Mouse (Mus musculus) olfactory bulb, adult 2 months (tissue): Measurements from ENCODE around the gene Ppm1a. TPM values are rescaled to one million over a fixed set of nuclear protein-coding genes. Genes with fewer than 3 reads are reported as not detected.

Experiments
- H3K27ac ChIP-seq: fragments of 200-500 bp; 2 replicates; pipeline ENCODE4 v1.5.1; 2012; ENCODE audit warnings: low read depth, low read length; ENCODE audit not compliant: insufficient read depth
- H3K4me1 ChIP-seq: fragments of 200-500 bp; 2 replicates; pipeline ENCODE4 v1.6.1; 2012; ENCODE audit warnings: low read length; ENCODE audit not compliant: control insufficient read depth, insufficient read depth
- H3K4me3 ChIP-seq: fragments of 200-500 bp; 2 replicates; pipeline ENCODE4 v1.5.1; 2012; ENCODE audit warnings: mild to moderate bottlenecking, low read depth, low read length, moderate library complexity; ENCODE audit not compliant: insufficient read depth
- CTCF ChIP-seq: fragments of 200-500 bp; IDR thresholded peaks from 2 replicates; pipeline ENCODE4 v1.5.1; 2012; ENCODE audit warnings: low read depth, mild to moderate bottlenecking, low read length, moderate library complexity; ENCODE audit not compliant: insufficient read depth
- POLR2A ChIP-seq: fragments of 200-500 bp; IDR thresholded peaks from 2 replicates; pipeline ENCODE4 v1.6.1; 2012; ENCODE audit warnings: mild to moderate bottlenecking, low read depth, low read length, moderate library complexity; ENCODE audit not compliant: insufficient read depth
- WGBS: fragments of 180-500 bp; shearing (Covaris S2); methylation state at CpG from one replicate; pipeline ENCODE4 v1.1.7; 2018; 5-methylcytosine and 5-hydroxymethylcytosine counted together
- polyA plus RNA-seq: library from polyadenylated mRNA; stranded (reverse); fragments of >200 nt; gene quantifications from 2 replicates; pipeline ENCODE4 v1.2.4, GENCODE M21; 2012; ENCODE audit warnings: low replicate concordance; ENCODE audit not compliant: missing spikeins, insufficient read depth, insufficient read length

Gene Ppm1a
- polyA plus RNA-seq, 1 experiment: 406 TPM

GRCm38 (mm10) chr12:72734112-72734511 is 23.1 kb upstream of the Ppm1a start:
- no peak overlapping the region for H3K27ac ChIP-seq
- no peak overlapping the region for H3K4me3 ChIP-seq
- 61% methylated on average over 2 of the region's 2 CpGs for WGBS
- H3K4me1 ChIP-seq: peaks cover 2% of the 10 kb centered on the region; the same call in 1 of the 2 replicates
- TF ChIP-seq POLR2A (no peak), CTCF (no peak)

- no peak overlapping the region for H3K4me3 ChIP-seq
- H3K27ac ChIP-seq: no peak overlapping the region
- TF ChIP-seq POLR2A (no peak), CTCF (no peak)
- no peaks in the 10 kb centered on the region for H3K4me1 ChIP-seq
- WGBS: 75% methylated on average over 6 of the region's 6 CpGs
Measured at GRCm38 (mm10) chr12:72741176-72741575, 16.1 kb upstream of the Ppm1a start.

GRCm38 (mm10) chr12:72744803-72745360 is 12.4 kb upstream of the Ppm1a start:
- no peak for TF ChIP-seq CTCF
- TF ChIP-seq POLR2A: no peak
- no peak overlapping the region for H3K4me3 ChIP-seq
- 62% methylated on average over 9 of the region's 9 CpGs for WGBS
- no peak overlapping the region for H3K27ac ChIP-seq
- no peaks in the 10 kb centered on the region for H3K4me1 ChIP-seq

GRCm38 (mm10) chr12:72745486-72745885 is 11.8 kb upstream of the Ppm1a start:
- Histone ChIP-seq H3K4me1 (0 out of 2 replicates have a peak, but pooled peaks cover under 1% of the 10 kb centered on the region), H3K27ac (no peak overlapping the region), H3K4me3 (no peak overlapping the region)
- TF ChIP-seq CTCF (no peak), POLR2A (no peak)
- whole genome bisulfite sequencing: 68% methylated on average over 14 of the region's 14 CpGs

- Histone ChIP-seq H3K4me1 (0 out of 2 replicates have a peak, but pooled peaks cover 2% of the 10 kb centered on the region), H3K4me3 (no peak overlapping the region), H3K27ac (no peak overlapping the region)
- no peak for TF ChIP-seq POLR2A
- WGBS: 86% methylated on average over 4 of the region's 4 CpGs
Measured at GRCm38 (mm10) chr12:72748341-72748740, 8.9 kb upstream of the Ppm1a start.

GRCm38 (mm10) chr12:72748841-72749240 is 8.4 kb upstream of the Ppm1a start:
- WGBS: 77% methylated on average over 4 of the region's 4 CpGs
- no peak overlapping the region for H3K4me3 ChIP-seq
- H3K4me1 ChIP-seq: 0 out of 2 replicates have a peak, but pooled peaks cover 2% of the 10 kb centered on the region
- no peak overlapping the region for H3K27ac ChIP-seq
- TF ChIP-seq CTCF (no peak), POLR2A (no peak)

GRCm38 (mm10) chr12:72749500-72749899 is 7.8 kb upstream of the Ppm1a start:
- H3K27ac ChIP-seq: peak overlapping the region; percentile 87
- TF ChIP-seq CTCF (no peak), POLR2A (no peak)
- H3K4me1 ChIP-seq: 0 out of 2 replicates have a peak, but pooled peaks cover 2% of the 10 kb centered on the region
- 77% methylated on average over 2 of the region's 2 CpGs for WGBS
- no peak overlapping the region for H3K4me3 ChIP-seq

- 31% methylated on average over 5 of the region's 5 CpGs for WGBS
- H3K4me1 ChIP-seq: 0 out of 2 replicates have a peak, but pooled peaks cover 2% of the 10 kb centered on the region
Measured at GRCm38 (mm10) chr12:72750016-72750415, 7.2 kb upstream of the Ppm1a start.

GRCm38 (mm10) chr12:72750606-72751005 is 6.6 kb upstream of the Ppm1a start:
- WGBS: 80% methylated on average over 2 of the region's 2 CpGs
- TF ChIP-seq POLR2A: no peak
- no peak for TF ChIP-seq CTCF
- 0 out of 2 replicates have a peak, but pooled peaks cover 2% of the 10 kb centered on the region for H3K4me1 ChIP-seq
- H3K27ac ChIP-seq: no peak overlapping the region
- H3K4me3 ChIP-seq: no peak overlapping the region

More at GRCm38 (mm10) chr12:72750016-72750415, 7.2 kb upstream of the Ppm1a start:
- no peak for TF ChIP-seq CTCF
- Histone ChIP-seq H3K27ac (peak overlapping the region; percentile 87), H3K4me3 (no peak overlapping the region)
